Mouse (Mus musculus): ENCODE measurements around the gene Fam169a. TPM values are rescaled to one million over a fixed set of nuclear protein-coding genes. Genes with fewer than 3 reads are reported as not detected.

Fam169a gene
- polyA plus RNA-seq, 1 experiment from 2014 or later = 12.5 TPM

DNA sequence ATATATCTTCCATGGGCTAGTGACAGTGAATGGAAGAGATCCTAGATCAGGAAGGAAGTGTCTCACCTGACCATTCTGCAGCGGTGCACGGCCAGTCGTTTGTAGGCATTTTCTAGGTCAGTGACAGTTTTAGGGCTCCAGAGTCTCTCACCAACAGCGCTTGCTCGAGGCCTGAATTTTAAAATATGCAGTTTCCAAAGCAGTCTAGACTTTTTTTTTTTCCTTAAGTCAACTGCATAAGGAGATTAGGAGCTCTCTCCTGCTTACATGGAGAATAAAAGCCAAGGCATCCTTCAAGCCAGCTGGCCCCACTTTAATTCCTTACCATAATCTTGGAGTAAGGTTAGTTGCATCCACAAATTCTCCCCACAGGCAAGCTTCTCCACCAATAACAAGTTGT, 109.6 kb downstream of the Fam169a start:
- 93% methylated on average over 5 of the region's 5 CpGs for WGBS
- H3K4me1 ChIP-seq (replicated peaks; ENCODE audit: control insufficient read depth, insufficient read depth, low read length) = 0 out of 2 replicates have a peak, but pooled peaks cover 2% of the 10 kb centered on the region
- no peaks in the 10 kb centered on the region for H3K9me3 ChIP-seq (ENCODE audit: control insufficient read depth, low read length)
- H3K4me2 ChIP-seq (ENCODE audit: low read depth, low read length, severe bottlenecking) = no peak overlapping the region
- no peak overlapping the region for H3K4me3 ChIP-seq (ENCODE audit: low read depth, low read length)
- DNase-seq (ENCODE audit: low spot score) (no peak), ATAC-seq (replicated peaks; ENCODE audit: low FRiP score) (no peak)
- H3K27ac ChIP-seq (ENCODE audit: low read depth, low read length) = no peak overlapping the region
- no peaks in the 10 kb centered on the region; the same call in 1 of the 2 replicates for H3K36me3 ChIP-seq (ENCODE audit: control insufficient read depth, insufficient read depth, low read length)
- no peak overlapping the region for H3K9ac ChIP-seq (ENCODE audit: low read length)
- H3K27me3 ChIP-seq (ENCODE audit: control insufficient read depth, insufficient read depth, low read length) = no peaks in the 10 kb centered on the region

GRCm38 (mm10) chr13:97178943-97179342, 111.9 kb downstream of the Fam169a start:
- Histone ChIP-seq H3K4me3 (ENCODE audit: low read depth, low read length) (no peak overlapping the region), H3K9me3 (ENCODE audit: control insufficient read depth, low read length) (no peaks in the 10 kb centered on the region), H3K36me3 (ENCODE audit: control insufficient read depth, insufficient read depth, low read length) (no peaks in the 10 kb centered on the region; the same call in 1 of the 2 replicates), H3K9ac (ENCODE audit: low read length) (no peak overlapping the region), H3K4me2 (ENCODE audit: low read depth, low read length, severe bottlenecking) (no peak overlapping the region), H3K4me1 (replicated peaks; ENCODE audit: control insufficient read depth, insufficient read depth, low read length) (0 out of 2 replicates have a peak, but pooled peaks cover 2% of the 10 kb centered on the region), H3K27ac (ENCODE audit: low read depth, low read length) (no peak overlapping the region), H3K27me3 (ENCODE audit: control insufficient read depth, insufficient read depth, low read length) (no peaks in the 10 kb centered on the region)
- DNase-seq (ENCODE audit: low spot score) (no peak), ATAC-seq (replicated peaks; ENCODE audit: low FRiP score) (no peak)
- 73% methylated on average over 7 of the region's 7 CpGs for WGBS

GRCm38 (mm10) chr13:97180113-97180828, 113.2 kb downstream of the Fam169a start:
- H3K4me2 ChIP-seq (ENCODE audit: low read depth, low read length, severe bottlenecking) = no peak overlapping the region
- no peak overlapping the region for H3K9ac ChIP-seq (ENCODE audit: low read length)
- DNase-seq (ENCODE audit: low spot score) = no peak
- no peak overlapping the region for H3K4me3 ChIP-seq (ENCODE audit: low read depth, low read length)
- H3K27ac ChIP-seq (ENCODE audit: low read depth, low read length) = no peak overlapping the region
- H3K27me3 ChIP-seq (ENCODE audit: control insufficient read depth, insufficient read depth, low read length) = no peaks in the 10 kb centered on the region
- H3K9me3 ChIP-seq (ENCODE audit: control insufficient read depth, low read length) = no peaks in the 10 kb centered on the region
- H3K36me3 ChIP-seq (ENCODE audit: control insufficient read depth, insufficient read depth, low read length) = no peaks in the 10 kb centered on the region
- 0 out of 2 replicates have a peak, but pooled peaks cover 2% of the 10 kb centered on the region for H3K4me1 ChIP-seq (replicated peaks; ENCODE audit: control insufficient read depth, insufficient read depth, low read length)
- ATAC-seq (replicated peaks; ENCODE audit: low FRiP score) = no peak
- 59% methylated on average over 6 of the region's 6 CpGs for WGBS

Other genes starting within 250 kb of the Fam169a start
- gene Gcnt4, start 142.6 kb upstream of the Fam169a start, polyA plus RNA-seq (2014; fragmentation: Nextera tagmentation; extraction: Ambion mirVana) = 0.11 and 0.13 TPM in 2 replicates
- not detected in 2 replicates for gene 1700029F12Rik, start 32.9 kb upstream of the Fam169a start, polyA plus RNA-seq (2014; fragmentation: Nextera tagmentation; extraction: Ambion mirVana)
- 0.71 and 1.9 TPM in 2 replicates for gene Gm6169, start 32.0 kb downstream of the Fam169a start, polyA plus RNA-seq (2014; fragmentation: Nextera tagmentation; extraction: Ambion mirVana)
- 39.6 and 39.9 TPM in 2 replicates for gene Gfm2, start 70.7 kb downstream of the Fam169a start, polyA plus RNA-seq (2014; fragmentation: Nextera tagmentation; extraction: Ambion mirVana)
- gene Nsa2, start 70.7 kb downstream of the Fam169a start, polyA plus RNA-seq (2014; fragmentation: Nextera tagmentation; extraction: Ambion mirVana) = 59.1 and 71.9 TPM in 2 replicates
- gene Hexb, start 131.1 kb downstream of the Fam169a start, polyA plus RNA-seq (2014; fragmentation: Nextera tagmentation; extraction: Ambion mirVana) = 20.3 and 22.2 TPM in 2 replicates
- 17.9 and 20.8 TPM in 2 replicates for gene Enc1, start 173.8 kb downstream of the Fam169a start, polyA plus RNA-seq (2014; fragmentation: Nextera tagmentation; extraction: Ambion mirVana)

Data from forebrain, embryonic 11.5 days (tissue).